Mouse (Mus musculus) v-Abl transformed pro-B cells (cell line): Measurements from ENCODE around the gene Umps.

Experiments
- in situ Hi-C, 2 experiments: fragments of 400-800 bp; cut with MboI; formaldehyde crosslinking; loops; one replicate each; pipeline ENCODE4 v1.15.1; 2025; ENCODE audit not compliant: unreplicated experiment in 2 of 2

Gene Umps

GRCm38 (mm10) chr16:33936885-33937284, 30.0 kb downstream of the Umps start:
- in situ Hi-C loops, result no loop called here

- in situ Hi-C loops, result no loop called here
Observed at GRCm38 (mm10) chr16:33935407-33935785, 31.4 kb downstream of the Umps start.

- in situ Hi-C loops, result no loop called here
Observed at GRCm38 (mm10) chr16:33934701-33935406, 32.0 kb downstream of the Umps start.

GRCm38 (mm10) chr16:33933411-33933810, 33.4 kb downstream of the Umps start:
- in situ Hi-C loops, result no loop called here

- in situ Hi-C loops, result no loop called here
Observed at GRCm38 (mm10) chr16:33932126-33932525, 34.7 kb downstream of the Umps start.

GRCm38 (mm10) chr16:33931682-33932081, 35.2 kb downstream of the Umps start:
- in situ Hi-C loops, result no loop called here

GRCm38 (mm10) chr16:33930785-33931184, 36.1 kb downstream of the Umps start:
- in situ Hi-C loops, result no loop called here

GRCm38 (mm10) chr16:33928788-33929462, 37.9 kb downstream of the Umps start:
- in situ Hi-C loops, result no loop called here

GRCm38 (mm10) chr16:33927263-33927824, 39.5 kb downstream of the Umps start:
- in situ Hi-C loops, result no loop called here

- in situ Hi-C loops, result no loop called here
Observed at GRCm38 (mm10) chr16:33923758-33924157, 43.1 kb downstream of the Umps start.

- in situ Hi-C loops, result no loop called here
Observed at GRCm38 (mm10) chr16:33923001-33923316, 43.9 kb downstream of the Umps start.

- in situ Hi-C loops, result no loop called here
Observed at GRCm38 (mm10) chr16:33922111-33923000, 44.5 kb downstream of the Umps start.

GRCm38 (mm10) chr16:33921514-33921913, 45.3 kb downstream of the Umps start:
- in situ Hi-C loops, result no loop called here

- in situ Hi-C loops, result no loop called here
Observed at GRCm38 (mm10) chr16:33917926-33918325, 48.9 kb downstream of the Umps start.

GRCm38 (mm10) chr16:33917390-33917789, 49.4 kb downstream of the Umps start:
- in situ Hi-C loops, result no loop called here

- in situ Hi-C loops, result no loop called here
Observed at GRCm38 (mm10) chr16:33916473-33917251, 50.2 kb downstream of the Umps start.

GRCm38 (mm10) chr16:33914997-33915396, 51.8 kb downstream of the Umps start:
- in situ Hi-C loops, result no loop called here

GRCm38 (mm10) chr16:33908239-33908638, 58.6 kb downstream of the Umps start:
- in situ Hi-C loops, result no loop called here
